Mouse (Mus musculus) thymus, adult 2 months (tissue): ENCODE data around the gene Wnt6.

Experiments
- CTCF ChIP-seq: fragments of 200-500 bp; IDR thresholded peaks from 2 replicates; pipeline ENCODE4 v1.5.1; 2012; ENCODE audit warnings: mild to moderate bottlenecking, control low read depth, low read length, moderate library complexity, borderline replicate concordance; ENCODE audit not compliant: control insufficient read depth, poor library complexity, insufficient read depth; ENCODE audit errors: extremely low read depth
- POLR2A ChIP-seq: fragments of 200-500 bp; IDR thresholded peaks from 2 replicates; pipeline ENCODE4 v1.6.1; 2012; ENCODE audit warnings: mild to moderate bottlenecking, low read length, control low read depth, moderate library complexity; ENCODE audit not compliant: control insufficient read depth, poor library complexity, insufficient read depth; ENCODE audit errors: extremely low read depth

DNA sequence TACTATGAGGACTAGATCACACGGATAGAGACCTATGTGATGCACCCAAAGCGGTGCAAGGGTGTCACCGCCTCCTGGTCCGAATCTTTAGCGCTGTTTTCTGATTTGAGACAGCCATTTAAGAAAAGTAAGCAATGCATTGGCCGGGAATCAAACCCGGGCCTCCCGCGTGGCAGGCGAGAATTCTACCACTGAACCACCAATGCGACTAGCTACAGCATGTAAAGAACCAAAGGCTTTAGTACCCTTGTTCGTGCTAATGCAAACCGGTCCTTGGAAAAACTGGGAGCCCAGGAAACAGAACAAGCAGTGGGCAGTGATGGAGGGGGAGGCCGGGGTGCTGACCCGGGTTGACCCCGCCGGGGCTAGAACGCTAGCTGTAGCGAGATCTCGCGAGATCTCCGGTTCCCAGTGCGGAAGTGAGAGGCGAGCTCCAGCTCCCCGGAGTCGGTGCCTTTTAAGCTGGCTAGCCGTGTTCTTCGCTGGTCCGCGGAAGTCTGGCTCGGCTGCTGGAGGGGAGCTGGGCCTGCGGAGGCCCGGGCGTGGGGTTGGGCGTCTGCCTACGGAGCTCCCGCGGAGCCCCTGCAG lies 45.0 kb downstream of the Wnt6 start:
- peak; percentile 26; the same call in 1 of the 2 replicates for TF ChIP-seq CTCF
- TF ChIP-seq POLR2A: peak; percentile 85
